Mouse (Mus musculus): ENCODE data around the gene Gng8.

- no peak for TF ChIP-seq POLR2A (IDR thresholded peaks at IDR 0.05; ENCODE audit: borderline replicate concordance, low read depth, low read length)
- no peak for TF ChIP-seq CTCF (IDR thresholded peaks at IDR 0.05; ENCODE audit: low read depth, low read length)
These were observed 25.9 kb downstream of the Gng8 start for GRCm38 (mm10) chr7:16917447-16917846.

Measured in bone marrow macrophage, adult 2 months (primary cell).